Mouse (Mus musculus): ENCODE results near the gene Zfp952. TPM values are rescaled to one million over a fixed set of nuclear protein-coding genes. Genes with fewer than 3 reads are reported as not detected.
A peak's percentile ranks its signal among the peaks of the same experiment; 100 is the strongest.

Gene Zfp952
- polyA plus RNA-seq (2015; fragmentation: Nextera tagmentation; extraction: Ambion mirVana): 11.4 and 11.8 TPM in 2 replicates

- peak within 1 kb of the TSS; percentile 55 for H3K9ac ChIP-seq
- H3K4me1 ChIP-seq: peaks cover 16% of the 10 kb centered on the region
- H3K4me2 ChIP-seq: peak within 1 kb of the TSS; percentile 72
- H3K27me3 ChIP-seq: no peaks in the 10 kb centered on the region
- ATAC-seq (ENCODE audit: borderline replicate concordance, extremely low read depth, low FRiP score, low TSS enrichment): peak; percentile 93
- H3K9me3 ChIP-seq: no peaks in the 10 kb centered on the region
- H3K36me3 ChIP-seq: peaks cover 12% of the 10 kb centered on the region
- H3K4me3 ChIP-seq: peak within 1 kb of the TSS; percentile 71
- peak within 1 kb of the TSS; percentile 45; the same call in 1 of the 2 replicates for H3K27ac ChIP-seq
- WGBS: 1% methylated on average over 21 of the region's 21 CpGs
Observed at GRCm38 (mm10) chr17:32992699-32993474, at the start of gene Zfp952. Gene Zfp952, plus strand, starts transcription at chr17:32993129.

GRCm38 (mm10) chr17:32943661-32944060 is 49.3 kb upstream of the Zfp952 start:
- Histone ChIP-seq H3K4me2 (no peak overlapping the region), H3K4me1 (peaks cover 16% of the 10 kb centered on the region), H3K27ac (no peak overlapping the region), H3K36me3 (no peaks in the 10 kb centered on the region), H3K4me3 (no peak overlapping the region), H3K9ac (no peak overlapping the region), H3K9me3 (no peaks in the 10 kb centered on the region), H3K27me3 (no peaks in the 10 kb centered on the region)
- no peak for ATAC-seq (ENCODE audit: borderline replicate concordance, extremely low read depth, low FRiP score, low TSS enrichment)
- WGBS: 88% methylated on average over 3 of the region's 3 CpGs

GRCm38 (mm10) chr17:32944402-32945035 is 48.4 kb upstream of the Zfp952 start:
- Histone ChIP-seq H3K27ac (no peak overlapping the region), H3K4me2 (no peak overlapping the region), H3K9ac (no peak overlapping the region), H3K4me1 (peaks cover 16% of the 10 kb centered on the region), H3K36me3 (no peaks in the 10 kb centered on the region), H3K4me3 (no peak overlapping the region), H3K9me3 (no peaks in the 10 kb centered on the region), H3K27me3 (no peaks in the 10 kb centered on the region)
- ATAC-seq (ENCODE audit: borderline replicate concordance, extremely low read depth, low FRiP score, low TSS enrichment): no peak
- whole genome bisulfite sequencing: 65% methylated on average over 3 of the region's 3 CpGs

GRCm38 (mm10) chr17:32946716-32947115 is 46.2 kb upstream of the Zfp952 start:
- Histone ChIP-seq H3K4me3 (peak overlapping the region; percentile 70), H3K9me3 (no peaks in the 10 kb centered on the region), H3K4me1 (peaks cover 16% of the 10 kb centered on the region), H3K27me3 (no peaks in the 10 kb centered on the region), H3K4me2 (peak overlapping the region; percentile 90), H3K27ac (peak overlapping the region; percentile 82), H3K36me3 (no peaks in the 10 kb centered on the region), H3K9ac (peak overlapping the region; percentile 70)
- 45% methylated on average over 9 of the region's 9 CpGs for WGBS
- no peak for ATAC-seq (ENCODE audit: borderline replicate concordance, extremely low read depth, low FRiP score, low TSS enrichment)

- Histone ChIP-seq H3K9ac (peak within 1 kb of the TSS; percentile 70), H3K27ac (peak within 1 kb of the TSS; percentile 82), H3K4me2 (peak within 1 kb of the TSS; percentile 90), H3K36me3 (no peaks in the 10 kb centered on the region), H3K9me3 (no peaks in the 10 kb centered on the region), H3K4me3 (peak within 1 kb of the TSS; percentile 70), H3K4me1 (peaks cover 16% of the 10 kb centered on the region), H3K27me3 (no peaks in the 10 kb centered on the region)
- peak; percentile 97 for ATAC-seq (ENCODE audit: borderline replicate concordance, extremely low read depth, low FRiP score, low TSS enrichment)
- 11% methylated on average over 12 of the region's 12 CpGs for WGBS
Observed at GRCm38 (mm10) chr17:32947215-32947914, 45.6 kb upstream of the Zfp952 start, which contains the start of gene Cyp4f13. Gene Cyp4f13, minus strand, starts transcription at chr17:32947402.

- H3K36me3 ChIP-seq: no peaks in the 10 kb centered on the region
- no peaks in the 10 kb centered on the region for H3K9me3 ChIP-seq
- no peaks in the 10 kb centered on the region for H3K27me3 ChIP-seq
- 85% methylated on average over 3 of the region's 3 CpGs for WGBS
- no peak overlapping the region for H3K9ac ChIP-seq
- H3K4me1 ChIP-seq: peaks cover 16% of the 10 kb centered on the region
- no peak overlapping the region for H3K27ac ChIP-seq
- no peak for ATAC-seq (ENCODE audit: borderline replicate concordance, extremely low read depth, low FRiP score, low TSS enrichment)
- H3K4me2 ChIP-seq: no peak overlapping the region
- H3K4me3 ChIP-seq: no peak overlapping the region
Observed at GRCm38 (mm10) chr17:32950136-32950535, 42.8 kb upstream of the Zfp952 start.

- no peaks in the 10 kb centered on the region for H3K36me3 ChIP-seq
- no peak overlapping the region for H3K9ac ChIP-seq
- no peak for ATAC-seq (ENCODE audit: borderline replicate concordance, extremely low read depth, low FRiP score, low TSS enrichment)
- H3K4me2 ChIP-seq: no peak overlapping the region
- H3K4me1 ChIP-seq: peaks cover 16% of the 10 kb centered on the region
- H3K27me3 ChIP-seq: no peaks in the 10 kb centered on the region
- no peak overlapping the region for H3K4me3 ChIP-seq
- H3K9me3 ChIP-seq: no peaks in the 10 kb centered on the region
- 72% methylated on average over 11 of the region's 11 CpGs for WGBS
- H3K27ac ChIP-seq: no peak overlapping the region
Observed at GRCm38 (mm10) chr17:32951006-32951405, 41.9 kb upstream of the Zfp952 start.

GRCm38 (mm10) chr17:32951441-32951840 is 41.5 kb upstream of the Zfp952 start:
- Histone ChIP-seq H3K27ac (no peak overlapping the region), H3K9me3 (no peaks in the 10 kb centered on the region), H3K4me1 (peaks cover 13% of the 10 kb centered on the region), H3K27me3 (no peaks in the 10 kb centered on the region), H3K9ac (no peak overlapping the region), H3K36me3 (no peaks in the 10 kb centered on the region), H3K4me3 (no peak overlapping the region), H3K4me2 (no peak overlapping the region)
- WGBS: 29% methylated on average over 16 of the region's 16 CpGs
- ATAC-seq (ENCODE audit: borderline replicate concordance, extremely low read depth, low FRiP score, low TSS enrichment): 0 out of 2 replicates have a peak, but pooled peaks have one; percentile 4

GRCm38 (mm10) chr17:32965253-32965622 is 27.7 kb upstream of the Zfp952 start:
- Histone ChIP-seq H3K36me3 (no peaks in the 10 kb centered on the region), H3K4me3 (peak overlapping the region; percentile 60), H3K4me1 (peaks cover 19% of the 10 kb centered on the region), H3K9ac (peak overlapping the region; percentile 48), H3K9me3 (no peaks in the 10 kb centered on the region), H3K27ac (peak overlapping the region; percentile 57), H3K4me2 (peak overlapping the region; percentile 79), H3K27me3 (no peaks in the 10 kb centered on the region)
- 2% methylated on average over 14 of the region's 14 CpGs for WGBS
- ATAC-seq (ENCODE audit: borderline replicate concordance, extremely low read depth, low FRiP score, low TSS enrichment): peak; percentile 60

GRCm38 (mm10) chr17:32965623-32966290 is 27.2 kb upstream of the Zfp952 start, which contains the start of gene Zfp472:
Gene Zfp472, plus strand, starts transcription at chr17:32965814.
- Histone ChIP-seq H3K4me1 (peaks cover 19% of the 10 kb centered on the region), H3K4me2 (peak within 1 kb of the TSS; percentile 79), H3K9me3 (no peaks in the 10 kb centered on the region), H3K4me3 (peak within 1 kb of the TSS; percentile 60), H3K36me3 (no peaks in the 10 kb centered on the region), H3K27ac (peak within 1 kb of the TSS; percentile 85), H3K27me3 (no peaks in the 10 kb centered on the region), H3K9ac (peak within 1 kb of the TSS; percentile 65)
- under 1% methylated on average over 33 of the region's 33 CpGs for WGBS
- ATAC-seq (ENCODE audit: borderline replicate concordance, extremely low read depth, low FRiP score, low TSS enrichment): peak; percentile 99

- Histone ChIP-seq H3K9me3 (no peaks in the 10 kb centered on the region), H3K4me3 (no peak overlapping the region), H3K9ac (no peak overlapping the region), H3K27me3 (no peaks in the 10 kb centered on the region), H3K27ac (no peak overlapping the region), H3K4me1 (no peaks in the 10 kb centered on the region), H3K36me3 (peaks cover 35% of the 10 kb centered on the region), H3K4me2 (no peak overlapping the region)
- WGBS: 68% methylated on average over 4 of the region's 4 CpGs
- no peak for ATAC-seq (ENCODE audit: borderline replicate concordance, extremely low read depth, low FRiP score, low TSS enrichment)
Observed at GRCm38 (mm10) chr17:32981361-32981760, 11.6 kb upstream of the Zfp952 start.
